Mouse (Mus musculus): ENCODE results near the gene Samd13. TPM values are rescaled to one million over a fixed set of nuclear protein-coding genes. Genes with fewer than 3 reads are reported as not detected.

The Samd13 gene
- polyA plus RNA-seq, 1 experiment from 2014 or later = 0.48 TPM

DNA sequence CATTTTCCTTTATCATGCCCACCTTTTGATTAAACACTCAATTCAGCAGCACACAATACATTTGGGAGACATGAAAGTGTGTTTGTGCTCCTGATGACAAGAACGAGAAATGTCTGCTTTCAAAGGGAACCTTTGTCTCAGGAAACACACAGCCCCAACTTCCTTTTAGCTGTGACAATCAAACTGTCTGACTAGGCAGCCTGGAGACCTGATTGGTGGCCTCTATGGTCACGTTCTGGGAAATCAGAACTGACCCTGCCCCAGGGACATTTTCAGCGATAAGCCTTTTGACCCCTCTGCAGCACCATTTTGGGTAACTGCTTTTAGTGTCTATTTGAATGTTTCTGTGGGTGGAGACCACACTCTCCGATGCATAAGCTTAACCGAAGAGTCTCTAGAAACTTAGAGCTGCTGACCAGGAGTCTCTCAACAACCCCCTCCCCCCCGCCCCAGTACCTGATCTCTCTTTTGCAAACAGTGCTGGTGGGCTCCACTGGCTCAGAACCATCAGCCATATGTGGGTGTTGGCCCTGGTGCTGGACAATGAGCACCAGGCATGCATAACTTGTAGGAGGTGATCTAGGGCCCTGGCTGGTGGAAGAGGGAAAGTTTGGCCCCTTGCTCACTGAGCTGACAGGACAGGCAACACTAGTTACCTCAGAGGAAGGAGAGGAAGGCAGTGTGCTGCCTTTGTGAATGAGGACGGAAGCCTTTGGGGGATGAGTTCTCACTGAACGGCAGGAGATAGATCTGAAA is 57.0 kb downstream of the Samd13 start:
- WGBS = 66% methylated on average over 8 of the region's 8 CpGs
- Histone ChIP-seq H3K9ac (no peak overlapping the region), H3K4me3 (no peak overlapping the region), H3K9me3 (replicated peaks) (no peaks in the 10 kb centered on the region), H3K36me3 (ENCODE audit: poor library complexity, severe bottlenecking) (no peaks in the 10 kb centered on the region), H3K4me1 (no peaks in the 10 kb centered on the region), H3K27me3 (no peaks in the 10 kb centered on the region), H3K4me2 (no peak overlapping the region), H3K27ac (no peak overlapping the region)
- ATAC-seq = no peak

DNA sequence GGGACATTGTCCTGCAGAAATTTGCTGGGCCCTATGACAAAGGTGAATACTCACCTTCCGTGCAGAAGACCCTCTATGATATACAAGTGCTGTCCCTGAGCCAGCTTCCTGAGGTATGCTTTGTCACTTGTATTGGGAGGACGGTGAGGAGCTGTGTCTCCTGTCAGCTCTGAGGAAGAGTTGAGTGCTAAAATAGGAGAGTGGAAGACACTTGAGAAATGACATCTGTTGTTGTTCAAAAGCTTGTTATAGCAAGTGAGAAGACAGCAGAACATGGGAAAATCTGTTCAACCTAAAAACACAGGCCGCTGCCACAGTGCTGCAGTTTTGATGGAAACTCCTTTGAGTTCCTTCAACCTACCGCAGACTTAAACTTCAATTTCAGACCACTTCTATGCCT is 59.6 kb downstream of the Samd13 start:
- no peaks in the 10 kb centered on the region for H3K36me3 ChIP-seq (ENCODE audit: poor library complexity, severe bottlenecking)
- WGBS = 93% methylated on average over 4 of the region's 4 CpGs
- H3K4me3 ChIP-seq = no peak overlapping the region
- no peaks in the 10 kb centered on the region for H3K27me3 ChIP-seq
- H3K9me3 ChIP-seq (replicated peaks) = no peaks in the 10 kb centered on the region
- no peak overlapping the region for H3K4me2 ChIP-seq
- no peak overlapping the region for H3K27ac ChIP-seq
- no peaks in the 10 kb centered on the region for H3K4me1 ChIP-seq
- no peak for ATAC-seq
- H3K9ac ChIP-seq = no peak overlapping the region

DNA sequence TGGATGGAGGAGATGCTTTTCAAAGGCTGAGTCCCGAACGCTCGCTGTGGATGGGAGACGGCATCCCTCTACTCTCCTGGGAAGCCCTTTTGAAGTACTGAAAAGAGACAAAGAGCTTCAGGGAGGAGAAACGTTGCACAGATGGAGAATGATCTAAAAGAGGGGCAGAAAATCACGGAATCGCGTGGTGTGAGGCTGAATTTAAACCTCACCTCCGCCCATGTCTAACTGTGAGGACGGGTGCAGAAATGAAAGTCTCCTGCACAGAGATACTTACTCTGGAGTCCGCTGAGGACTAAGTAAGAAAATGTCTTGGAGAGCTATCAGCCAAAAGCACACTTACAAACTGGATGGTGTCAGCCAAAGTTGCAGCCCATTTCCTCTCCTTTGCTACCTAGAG is 63.4 kb downstream of the Samd13 start:
- 87% methylated on average over 11 of the region's 11 CpGs for WGBS
- no peak for ATAC-seq
- H3K9ac ChIP-seq = no peak overlapping the region

DNA sequence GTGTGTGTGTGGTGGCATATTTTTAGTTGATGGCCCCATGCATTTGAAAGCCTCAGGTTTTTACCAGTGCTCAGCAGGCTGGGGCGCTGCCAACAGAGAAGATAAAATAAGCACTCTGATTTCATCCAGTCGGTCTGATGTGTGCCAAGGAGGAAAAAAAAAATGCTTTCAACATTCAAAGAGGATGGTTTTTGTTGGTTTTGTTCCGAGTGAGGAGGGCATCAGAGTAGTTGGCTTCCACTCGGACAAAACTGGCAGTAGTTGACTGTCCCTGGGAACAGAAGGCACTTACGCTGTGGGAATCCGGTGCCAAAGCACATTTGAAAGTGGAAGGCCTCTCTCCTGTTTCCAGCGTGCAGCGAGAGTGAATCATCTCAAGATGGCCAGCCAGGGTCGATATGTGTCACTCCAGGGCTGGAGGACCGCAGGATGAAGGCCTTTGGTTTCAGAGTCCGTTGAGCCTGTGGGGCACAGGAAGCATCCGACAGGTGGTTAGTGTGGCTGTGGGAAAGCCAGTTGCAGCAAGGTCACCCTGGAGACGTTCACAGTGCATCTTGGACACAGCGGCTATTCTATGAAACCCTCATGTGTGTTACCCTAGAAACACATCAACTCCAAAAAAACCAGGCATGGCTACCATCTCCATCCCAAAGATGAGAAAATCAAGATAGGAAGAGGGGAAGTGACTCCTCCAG is 64.7 kb downstream of the Samd13 start:
- no peak overlapping the region for H3K27ac ChIP-seq
- no peak overlapping the region for H3K4me2 ChIP-seq
- WGBS = 90% methylated on average over 14 of the region's 14 CpGs
- no peaks in the 10 kb centered on the region for H3K4me1 ChIP-seq
- H3K36me3 ChIP-seq (ENCODE audit: poor library complexity, severe bottlenecking) = no peaks in the 10 kb centered on the region
- no peak for ATAC-seq
- no peaks in the 10 kb centered on the region for H3K9me3 ChIP-seq (replicated peaks)
- no peak overlapping the region for H3K9ac ChIP-seq
- H3K27me3 ChIP-seq = no peaks in the 10 kb centered on the region
- no peak overlapping the region for H3K4me3 ChIP-seq

More for the DNA sequence above, 63.4 kb downstream of the Samd13 start:
- H3K36me3 ChIP-seq (ENCODE audit: poor library complexity, severe bottlenecking) = no peaks in the 10 kb centered on the region
- H3K9me3 ChIP-seq (replicated peaks) = no peaks in the 10 kb centered on the region
- H3K4me1 ChIP-seq = no peaks in the 10 kb centered on the region
- H3K27ac ChIP-seq = no peak overlapping the region
- H3K4me3 ChIP-seq = no peak overlapping the region
- no peaks in the 10 kb centered on the region for H3K27me3 ChIP-seq
- no peak overlapping the region for H3K4me2 ChIP-seq

DNA sequence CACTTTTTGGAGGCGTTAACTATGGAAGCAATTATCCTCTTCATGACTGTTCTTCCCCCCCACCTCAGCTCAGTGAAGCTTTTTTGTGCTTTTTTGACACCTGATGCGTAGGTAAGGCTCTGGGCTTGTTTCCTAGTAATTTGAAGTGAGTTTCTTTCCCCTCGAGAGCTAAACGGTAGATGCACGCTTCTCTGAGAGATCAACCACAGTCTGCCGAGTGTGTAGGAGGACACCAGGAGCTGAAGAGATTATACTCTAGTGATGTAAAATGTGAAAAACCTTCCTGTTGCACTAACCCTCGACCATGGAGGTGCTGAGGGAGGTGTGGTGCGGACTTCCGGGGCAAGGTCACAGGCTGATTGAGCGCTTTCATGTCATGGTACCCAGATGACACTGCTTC is 65.3 kb downstream of the Samd13 start:
- no peak overlapping the region for H3K9ac ChIP-seq
- no peaks in the 10 kb centered on the region for H3K27me3 ChIP-seq
- ATAC-seq = no peak
- no peaks in the 10 kb centered on the region for H3K4me1 ChIP-seq
- H3K9me3 ChIP-seq (replicated peaks) = no peaks in the 10 kb centered on the region
- no peak overlapping the region for H3K4me2 ChIP-seq
- no peak overlapping the region for H3K27ac ChIP-seq
- H3K36me3 ChIP-seq (ENCODE audit: poor library complexity, severe bottlenecking) = no peaks in the 10 kb centered on the region
- WGBS = 92% methylated on average over 10 of the region's 10 CpGs
- no peak overlapping the region for H3K4me3 ChIP-seq

DNA sequence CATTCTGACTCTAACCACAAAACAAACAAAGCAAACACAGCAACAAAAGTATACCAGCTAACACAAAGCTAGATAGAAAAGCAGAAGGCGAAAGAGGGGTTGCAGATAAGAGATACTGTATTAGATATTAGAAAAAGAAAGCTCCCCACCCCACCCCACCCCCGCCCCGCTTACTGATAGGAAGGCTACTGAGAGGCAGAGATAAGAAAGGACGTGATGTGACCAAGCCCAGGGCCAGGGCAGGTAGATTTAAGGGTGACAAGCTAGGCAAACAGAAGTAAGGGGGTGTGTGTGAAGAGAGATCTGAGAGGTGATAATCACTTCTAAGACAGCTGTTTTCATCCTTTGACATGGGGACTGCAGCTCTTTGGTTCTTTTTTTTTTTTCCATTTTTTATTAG is 67.0 kb downstream of the Samd13 start:
- no peaks in the 10 kb centered on the region for H3K36me3 ChIP-seq (ENCODE audit: poor library complexity, severe bottlenecking)
- 85% methylated on average over 4 of the region's 4 CpGs for WGBS
- no peak overlapping the region for H3K4me3 ChIP-seq
- H3K9ac ChIP-seq = no peak overlapping the region
- ATAC-seq = no peak
- no peak overlapping the region for H3K27ac ChIP-seq
- no peaks in the 10 kb centered on the region for H3K9me3 ChIP-seq (replicated peaks)
- no peaks in the 10 kb centered on the region for H3K4me1 ChIP-seq
- no peaks in the 10 kb centered on the region for H3K27me3 ChIP-seq
- H3K4me2 ChIP-seq = no peak overlapping the region

DNA sequence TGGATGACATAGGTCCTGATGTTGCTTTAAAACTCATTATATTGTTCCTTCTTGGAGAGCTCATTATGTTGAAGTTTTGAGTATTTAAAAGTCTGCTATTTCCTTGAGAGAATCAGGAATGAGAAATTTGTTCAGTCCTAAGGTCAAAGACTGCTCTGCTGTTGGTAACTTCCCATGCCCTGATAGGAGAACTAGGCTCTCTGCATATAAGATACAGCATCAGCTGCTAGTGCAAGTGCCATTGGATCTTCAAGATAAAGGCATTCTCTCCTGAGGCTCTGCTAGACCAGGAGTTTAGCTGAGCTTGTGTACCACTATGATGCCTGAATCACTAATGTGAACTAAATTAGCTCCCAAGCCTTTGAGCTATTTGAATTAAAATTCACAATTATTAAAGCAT is 67.4 kb downstream of the Samd13 start:
- no peak overlapping the region for H3K4me3 ChIP-seq
- no peaks in the 10 kb centered on the region for H3K4me1 ChIP-seq
- H3K9me3 ChIP-seq (replicated peaks) = no peaks in the 10 kb centered on the region
- no peak overlapping the region for H3K4me2 ChIP-seq
- no peaks in the 10 kb centered on the region for H3K36me3 ChIP-seq (ENCODE audit: poor library complexity, severe bottlenecking)
- no peak overlapping the region for H3K27ac ChIP-seq
- no peak for ATAC-seq
- no peaks in the 10 kb centered on the region for H3K27me3 ChIP-seq
- H3K9ac ChIP-seq = no peak overlapping the region

DNA sequence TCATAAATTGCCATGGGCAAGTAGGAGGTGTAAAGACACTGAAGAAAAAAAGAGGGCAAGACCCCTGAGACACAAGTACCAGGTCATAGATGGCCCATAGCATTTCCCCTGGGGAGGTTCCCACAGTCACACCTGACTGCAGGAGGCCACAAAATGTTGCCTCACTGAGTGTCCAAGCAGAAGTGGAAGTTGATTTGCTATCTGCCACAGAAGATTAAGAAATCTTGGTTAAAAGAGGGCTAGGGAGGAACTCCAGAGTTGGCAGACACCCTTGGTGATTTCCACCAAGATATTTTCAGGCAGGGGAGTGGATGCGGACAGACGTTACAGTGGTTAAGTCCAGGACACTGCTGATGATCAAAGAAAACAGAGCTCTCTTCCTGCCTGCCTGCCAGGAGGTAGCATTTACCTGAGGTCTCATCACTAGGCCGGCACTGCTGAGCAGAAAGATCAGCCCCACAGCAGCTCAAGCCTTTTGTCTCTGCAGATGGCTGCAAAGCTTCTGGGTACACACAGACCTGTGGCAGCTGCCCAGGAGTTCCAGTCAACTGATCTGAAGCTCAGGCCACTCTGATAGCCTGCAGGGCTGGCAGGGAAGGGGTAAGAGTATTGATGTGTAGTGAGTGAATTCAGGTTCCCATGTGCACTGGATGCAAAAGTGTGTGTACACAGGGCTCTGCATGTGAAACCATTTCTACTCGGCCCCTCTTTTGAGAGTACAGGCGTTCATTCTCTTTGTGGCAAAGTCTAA is 68.7 kb downstream of the Samd13 start:
- no peak overlapping the region for H3K4me3 ChIP-seq
- no peak overlapping the region for H3K27ac ChIP-seq
- WGBS = 81% methylated on average over 5 of the region's 5 CpGs
- H3K9ac ChIP-seq = no peak overlapping the region
- no peaks in the 10 kb centered on the region for H3K36me3 ChIP-seq (ENCODE audit: poor library complexity, severe bottlenecking)
- ATAC-seq = no peak
- no peaks in the 10 kb centered on the region for H3K4me1 ChIP-seq
- no peak overlapping the region for H3K4me2 ChIP-seq
- no peaks in the 10 kb centered on the region for H3K27me3 ChIP-seq
- no peaks in the 10 kb centered on the region for H3K9me3 ChIP-seq (replicated peaks)

DNA sequence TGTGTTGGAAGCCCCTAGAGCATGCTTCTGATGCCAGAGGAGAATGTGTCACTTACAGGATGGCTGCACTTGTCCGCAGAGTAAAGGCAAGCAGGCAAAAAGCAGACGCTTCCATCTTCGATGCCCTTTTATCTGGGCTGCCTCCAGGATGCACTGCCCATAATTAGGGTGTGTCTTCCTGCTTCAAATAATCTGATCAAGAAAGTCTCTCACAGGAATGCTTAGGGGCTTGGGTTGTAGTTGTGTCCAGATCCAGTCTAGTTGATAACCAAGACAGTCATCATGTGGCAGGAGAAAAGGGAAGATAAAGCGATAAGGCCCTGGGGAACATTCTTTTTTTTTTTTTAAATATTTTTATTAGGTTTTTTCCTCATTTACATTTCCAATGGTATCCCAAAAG is 69.9 kb downstream of the Samd13 start, which contains the start of gene Dnase2b:
TSS of gene Dnase2b (minus strand) at position 101 of the 400 bp plus-strand sequence.
- Histone ChIP-seq H3K27ac (no peak within 1 kb of the TSS), H3K9ac (no peak within 1 kb of the TSS), H3K4me1 (no peaks in the 10 kb centered on the region), H3K4me2 (no peak within 1 kb of the TSS), H3K36me3 (ENCODE audit: poor library complexity, severe bottlenecking) (no peaks in the 10 kb centered on the region), H3K4me3 (no peak within 1 kb of the TSS), H3K27me3 (no peaks in the 10 kb centered on the region), H3K9me3 (replicated peaks) (no peaks in the 10 kb centered on the region)
- ATAC-seq = no peak
- WGBS = 92% methylated on average over 4 of the region's 4 CpGs

DNA sequence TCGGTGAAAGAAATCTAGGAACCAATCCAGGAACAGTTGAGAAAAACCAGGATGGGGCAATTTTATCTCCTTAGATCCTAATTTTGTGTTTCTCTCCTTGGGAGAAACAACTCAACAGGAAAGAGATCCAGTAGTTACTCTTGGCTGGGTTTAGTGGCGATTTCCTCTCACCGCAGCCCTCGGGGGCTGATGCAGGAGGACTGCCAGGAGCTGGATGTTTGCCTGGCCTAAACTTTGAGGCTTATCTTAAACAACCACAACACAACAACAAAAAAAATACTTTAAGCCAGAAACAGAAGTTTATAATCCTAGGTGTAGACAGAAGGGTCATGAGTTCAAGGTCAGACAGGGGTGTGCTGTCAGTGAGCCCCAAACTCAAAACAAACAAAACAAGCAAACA is 73.6 kb downstream of the Samd13 start:
- no peak overlapping the region for H3K27ac ChIP-seq
- WGBS = 91% methylated on average over 4 of the region's 4 CpGs
- H3K27me3 ChIP-seq = no peaks in the 10 kb centered on the region
- H3K36me3 ChIP-seq (ENCODE audit: poor library complexity, severe bottlenecking) = no peaks in the 10 kb centered on the region
- no peak overlapping the region for H3K9ac ChIP-seq
- no peak overlapping the region for H3K4me3 ChIP-seq
- no peak overlapping the region for H3K4me2 ChIP-seq
- no peak for ATAC-seq
- no peaks in the 10 kb centered on the region for H3K9me3 ChIP-seq (replicated peaks)
- H3K4me1 ChIP-seq = peaks cover 9% of the 10 kb centered on the region

DNA sequence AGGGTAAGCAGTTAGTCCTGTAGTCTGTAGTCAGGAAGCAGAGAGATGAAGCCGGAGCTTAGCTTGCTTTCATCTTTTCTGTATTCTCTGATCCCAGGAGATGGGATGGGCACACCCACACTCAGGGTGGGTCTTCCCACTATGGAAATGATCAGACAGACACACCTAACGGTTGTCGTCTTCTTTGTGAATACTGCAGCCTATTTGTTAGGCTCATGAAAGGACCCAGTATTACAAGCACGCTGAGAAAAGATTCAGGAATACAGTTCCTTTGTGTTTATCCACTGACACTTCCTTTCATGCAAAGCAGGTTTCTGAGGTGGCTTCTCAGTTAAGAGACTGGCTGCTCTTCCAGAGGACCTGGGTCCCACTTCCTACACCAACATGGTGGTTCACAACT is 74.1 kb downstream of the Samd13 start:
- no peak for ATAC-seq
- Histone ChIP-seq H3K9ac (no peak overlapping the region), H3K27ac (no peak overlapping the region), H3K27me3 (no peaks in the 10 kb centered on the region), H3K36me3 (ENCODE audit: poor library complexity, severe bottlenecking) (no peaks in the 10 kb centered on the region), H3K4me2 (no peak overlapping the region), H3K4me1 (peaks cover 9% of the 10 kb centered on the region), H3K9me3 (replicated peaks) (no peaks in the 10 kb centered on the region), H3K4me3 (no peak overlapping the region)
- WGBS = 64% methylated on average over 4 of the region's 4 CpGs

DNA sequence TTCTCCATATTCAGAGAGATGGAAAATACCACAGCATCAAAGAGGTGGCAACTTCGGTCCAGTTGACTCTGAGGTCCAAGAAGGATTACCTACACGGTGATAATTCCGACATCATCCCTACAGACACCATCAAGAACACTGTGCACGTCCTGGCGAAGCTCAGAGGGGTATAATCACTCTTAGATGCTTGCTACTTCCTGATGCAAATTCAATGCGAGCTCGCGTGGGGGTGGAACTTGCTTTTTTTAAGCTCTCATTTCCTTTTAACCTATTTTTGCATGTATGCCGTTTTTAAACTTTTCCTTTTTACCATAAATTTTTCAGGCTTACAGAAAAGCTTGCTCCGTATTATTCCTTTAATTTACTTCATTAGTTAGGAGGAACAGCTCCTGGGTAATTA is 75.1 kb downstream of the Samd13 start:
- H3K27ac ChIP-seq = no peak overlapping the region
- no peaks in the 10 kb centered on the region for H3K9me3 ChIP-seq (replicated peaks)
- no peaks in the 10 kb centered on the region for H3K27me3 ChIP-seq
- H3K4me1 ChIP-seq = peaks cover 9% of the 10 kb centered on the region
- 84% methylated on average over 10 of the region's 10 CpGs for WGBS
- H3K4me3 ChIP-seq = no peak overlapping the region
- ATAC-seq = no peak
- no peaks in the 10 kb centered on the region for H3K36me3 ChIP-seq (ENCODE audit: poor library complexity, severe bottlenecking)
- no peak overlapping the region for H3K9ac ChIP-seq
- H3K4me2 ChIP-seq = no peak overlapping the region
